Mouse (Mus musculus) hindbrain, embryonic 14.5 days (tissue): ENCODE results near the gene Dnaja2. TPM values are rescaled to one million over a fixed set of nuclear protein-coding genes. Genes with fewer than 3 reads are reported as not detected.

Experiments
- ATAC-seq: fragments of 200-750 bp; cut with Nextera tagmentation; 2 replicates; pipeline ENCODE4 v1.8.0; 2017; ENCODE audit warnings: moderate number of reproducible peaks, mild to moderate bottlenecking, moderate TSS enrichment, moderate library complexity; ENCODE audit not compliant: low FRiP score
- DNase-seq: peaks from one replicate; pipeline ENCODE4 v3.0.0-alpha.2; 2015; ENCODE audit warnings: low spot score
- H3K27ac ChIP-seq: fragments of 300-500 bp; sonication (generic); 2 replicates; pipeline ENCODE4 v1.5.1; 2014; ENCODE audit warnings: mild to moderate bottlenecking, moderate library complexity
- H3K27me3 ChIP-seq: fragments of 300-500 bp; sonication (generic); 2 replicates; pipeline ENCODE4 v1.6.1; 2014; ENCODE audit warnings: mild to moderate bottlenecking, low read length, mixed read lengths; ENCODE audit not compliant: control insufficient read depth, insufficient read depth
- H3K36me3 ChIP-seq: fragments of 300-500 bp; sonication (generic); replicated peaks from 2 replicates; pipeline ENCODE4 v1.6.1; 2014; ENCODE audit not compliant: control insufficient read depth, insufficient read depth
- H3K4me1 ChIP-seq: fragments of 300-500 bp; sonication (generic); replicated peaks from 2 replicates; pipeline ENCODE4 v1.6.1; 2014; ENCODE audit warnings: antibody characterized with exemption, low read length, mixed read lengths; ENCODE audit not compliant: control insufficient read depth, insufficient read depth
- H3K4me2 ChIP-seq: fragments of 300-500 bp; sonication (generic); replicated peaks from 2 replicates; pipeline ENCODE4 v1.6.1; 2014; ENCODE audit warnings: mild to moderate bottlenecking, moderate library complexity
- H3K4me3 ChIP-seq: fragments of 300-500 bp; sonication (generic); replicated peaks from 2 replicates; pipeline ENCODE4 v1.5.1; 2014; ENCODE audit warnings: mild to moderate bottlenecking, low read length
- H3K9ac ChIP-seq: fragments of 300-500 bp; sonication (generic); 2 replicates; pipeline ENCODE4 v1.6.1; 2014
- H3K9me3 ChIP-seq: fragments of 300-500 bp; sonication (generic); 2 replicates; pipeline ENCODE4 v1.6.1; 2016; ENCODE audit warnings: low read length; ENCODE audit not compliant: control insufficient read depth
- WGBS: fragments of 180-500 bp; shearing (Covaris S2); extraction: QIAGEN DNeasy Blood & Tissue Kit; methylation state at CpG from one replicate; pipeline ENCODE4 v1.1.7; 2014; 5-methylcytosine and 5-hydroxymethylcytosine counted together
- polyA plus RNA-seq: library from polyadenylated mRNA; unstranded; fragments of >200 nt; fragmentation: Nextera tagmentation; extraction: Ambion mirVana; gene quantifications from 2 replicates; pipeline ENCODE4 v1.2.1, GENCODE M21; 2014

Dnaja2 gene
- polyA plus RNA-seq, 1 experiment from 2014 or later, result 172 TPM

GRCm38 (mm10) chr8:85498577-85498976 is 56.6 kb downstream of the Dnaja2 start:
- peaks cover 14% of the 10 kb centered on the region for H3K36me3 ChIP-seq
- no peak overlapping the region for H3K4me2 ChIP-seq
- H3K4me1 ChIP-seq, result peaks cover 17% of the 10 kb centered on the region
- H3K4me3 ChIP-seq, result no peak overlapping the region
- H3K27ac ChIP-seq, result peak overlapping the region; percentile 59; the same call in 1 of the 2 replicates
- H3K9ac ChIP-seq, result no peak overlapping the region
- DNase-seq, result no peak
- H3K9me3 ChIP-seq, result no peaks in the 10 kb centered on the region
- no peak for ATAC-seq
- no peaks in the 10 kb centered on the region for H3K27me3 ChIP-seq
- 16% methylated on average over 2 of the region's 2 CpGs for WGBS

DNA sequence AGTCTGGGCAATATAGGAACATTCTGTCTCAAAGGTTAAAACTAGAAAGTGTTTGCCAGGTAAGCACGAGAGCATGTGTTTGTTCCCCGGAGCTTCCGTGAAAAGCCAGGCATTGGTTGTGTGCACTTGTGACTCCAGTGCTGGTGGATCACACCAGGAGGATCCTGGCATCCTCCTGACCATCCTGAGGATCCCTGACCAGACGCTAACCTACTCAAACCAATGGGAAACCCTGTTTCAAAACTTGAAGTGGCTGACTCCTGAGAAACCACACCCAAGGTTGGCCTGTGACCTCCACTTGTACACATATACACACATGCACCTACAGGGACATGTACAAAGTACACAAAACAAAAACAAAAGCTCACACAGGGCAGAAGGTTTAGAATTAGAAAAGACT is 58.4 kb downstream of the Dnaja2 start:
- Histone ChIP-seq H3K9ac (no peak overlapping the region), H3K27me3 (no peaks in the 10 kb centered on the region), H3K4me1 (peaks cover 19% of the 10 kb centered on the region), H3K36me3 (peaks cover 14% of the 10 kb centered on the region), H3K9me3 (no peaks in the 10 kb centered on the region), H3K4me3 (no peak overlapping the region), H3K4me2 (no peak overlapping the region), H3K27ac (no peak overlapping the region)
- no peak for ATAC-seq
- whole genome bisulfite sequencing, result 95% methylated on average over 4 of the region's 4 CpGs
- DNase-seq, result no peak

- Histone ChIP-seq H3K4me1 (peaks cover 19% of the 10 kb centered on the region), H3K4me3 (no peak overlapping the region), H3K9me3 (no peaks in the 10 kb centered on the region), H3K4me2 (no peak overlapping the region), H3K9ac (no peak overlapping the region), H3K27ac (no peak overlapping the region), H3K27me3 (no peaks in the 10 kb centered on the region), H3K36me3 (peaks cover 14% of the 10 kb centered on the region)
- no peak for ATAC-seq
- 94% methylated on average over 5 of the region's 5 CpGs for WGBS
- DNase-seq, result no peak
Observed at GRCm38 (mm10) chr8:85496125-85496524, 59.0 kb downstream of the Dnaja2 start.

DNA sequence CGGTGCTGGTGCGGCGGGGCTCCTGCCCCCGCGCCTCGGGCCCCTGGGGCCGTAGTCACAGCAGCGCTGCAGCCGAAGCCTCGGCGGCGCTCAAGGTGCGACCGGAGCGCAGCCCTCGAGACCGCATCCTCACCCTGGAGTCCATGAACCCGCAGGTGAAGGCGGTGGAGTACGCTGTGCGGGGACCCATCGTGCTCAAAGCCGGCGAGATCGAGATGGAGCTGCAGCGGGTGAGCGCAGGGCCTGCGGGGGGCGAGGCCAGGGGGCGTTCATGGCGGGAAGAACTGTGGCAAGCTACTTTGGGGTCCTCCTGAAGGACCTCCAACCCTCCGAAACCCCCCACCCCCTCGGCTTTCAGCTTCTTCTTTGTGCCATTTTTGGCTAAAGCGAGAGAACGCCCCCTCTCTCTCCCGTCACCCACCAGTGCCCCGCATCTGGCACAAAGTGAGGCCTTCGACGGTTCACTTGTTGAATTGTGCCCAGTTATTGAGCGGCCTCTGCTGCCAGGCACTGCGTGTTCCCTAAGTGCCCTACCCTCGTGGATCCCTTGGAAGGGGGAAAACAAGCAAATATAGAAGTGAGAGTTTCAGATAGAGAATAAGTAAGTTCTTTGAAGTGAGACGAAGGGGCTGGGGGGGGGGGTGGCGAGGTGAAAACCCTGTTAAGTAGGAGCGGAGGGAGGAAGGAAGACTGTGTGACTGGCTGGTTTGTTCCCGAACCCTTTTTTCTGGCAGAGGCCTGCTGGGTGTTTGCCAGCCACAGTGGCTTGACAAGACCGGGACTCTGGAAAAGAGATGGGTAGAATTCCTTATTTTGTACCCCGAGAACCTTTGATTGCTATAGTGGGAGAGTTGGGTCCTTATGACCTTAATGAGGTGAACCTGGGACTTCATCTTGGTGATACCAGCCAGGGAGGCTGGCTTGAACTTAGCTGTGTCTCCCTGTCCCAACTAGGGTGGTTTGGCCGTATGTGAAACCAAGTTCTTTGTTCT is 61.9 kb downstream of the Dnaja2 start:
- peaks cover 8% of the 10 kb centered on the region for H3K36me3 ChIP-seq
- peak overlapping the region; percentile 95 for H3K4me3 ChIP-seq
- H3K27me3 ChIP-seq, result no peaks in the 10 kb centered on the region
- 7% methylated on average over 49 of the region's 49 CpGs for WGBS
- H3K27ac ChIP-seq, result peak overlapping the region; percentile 73
- H3K9me3 ChIP-seq, result no peaks in the 10 kb centered on the region
- ATAC-seq (peak; percentile 41; the same call in 1 of the 2 replicates), DNase-seq (peak; percentile 42)
- peaks cover 15% of the 10 kb centered on the region for H3K4me1 ChIP-seq
- peak overlapping the region; percentile 90 for H3K9ac ChIP-seq
- H3K4me2 ChIP-seq, result peak overlapping the region; percentile 92

DNA sequence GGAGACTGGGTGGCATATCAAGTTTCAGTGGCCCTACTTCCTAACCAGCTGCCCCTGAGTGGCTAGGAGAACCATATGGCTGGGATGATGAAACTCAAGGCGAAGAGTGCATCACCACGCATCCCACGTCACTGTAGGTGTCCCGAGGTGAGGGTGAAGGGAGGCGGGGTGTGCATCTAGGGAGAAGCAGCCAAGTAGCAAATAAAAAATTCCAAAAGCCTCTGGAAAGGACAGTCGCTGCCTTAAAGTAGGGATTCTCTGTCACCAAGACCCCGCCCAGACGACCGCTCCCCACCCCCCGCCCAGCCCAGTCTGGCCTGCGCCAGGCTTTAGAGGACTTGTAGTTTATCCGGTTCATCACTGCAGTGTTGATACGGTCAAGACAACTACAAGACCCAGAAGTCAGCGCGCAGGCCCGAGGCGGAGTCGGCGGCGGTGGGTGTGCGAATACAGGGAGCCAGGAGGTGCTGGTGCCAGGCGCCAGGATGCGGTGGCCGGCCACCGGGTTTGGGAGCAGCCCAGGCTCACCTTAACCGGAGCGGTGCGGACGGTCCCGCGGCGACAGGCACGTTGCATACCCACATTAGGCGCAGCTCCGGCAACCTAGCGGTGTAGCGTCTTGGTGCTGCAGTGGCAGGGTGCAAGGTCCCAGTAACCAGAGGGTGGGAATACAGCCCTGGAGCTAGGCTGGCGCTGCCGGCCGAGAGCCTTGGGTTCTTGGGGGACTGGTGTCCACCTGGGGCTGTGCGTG is 62.8 kb downstream of the Dnaja2 start, which contains the start of gene Gpt2:
Gene Gpt2 (plus strand): TSS at position 452 of the 751 bp plus-strand sequence.
- DNase-seq (peak; percentile 90), ATAC-seq (peak; percentile 99)
- Histone ChIP-seq H3K4me1 (peaks cover 15% of the 10 kb centered on the region), H3K36me3 (peaks cover 8% of the 10 kb centered on the region), H3K9me3 (no peaks in the 10 kb centered on the region), H3K4me2 (peak within 1 kb of the TSS; percentile 92), H3K9ac (peak within 1 kb of the TSS; percentile 90), H3K27ac (peak within 1 kb of the TSS; percentile 73), H3K27me3 (no peaks in the 10 kb centered on the region), H3K4me3 (peak within 1 kb of the TSS; percentile 95)
- under 1% methylated on average over 41 of the region's 41 CpGs for WGBS

GRCm38 (mm10) chr8:85489546-85489945 is 65.6 kb downstream of the Dnaja2 start:
- Histone ChIP-seq H3K27ac (no peak overlapping the region), H3K4me1 (peaks cover 12% of the 10 kb centered on the region), H3K4me2 (no peak overlapping the region), H3K9me3 (no peaks in the 10 kb centered on the region), H3K36me3 (no peaks in the 10 kb centered on the region), H3K4me3 (no peak overlapping the region), H3K27me3 (no peaks in the 10 kb centered on the region), H3K9ac (no peak overlapping the region)
- ATAC-seq (no peak), DNase-seq (no peak)
- WGBS, result 96% methylated on average over 8 of the region's 8 CpGs

GRCm38 (mm10) chr8:85488631-85489030 is 66.5 kb downstream of the Dnaja2 start:
- ATAC-seq (no peak), DNase-seq (no peak)
- H3K9ac ChIP-seq, result no peak overlapping the region
- H3K27ac ChIP-seq, result no peak overlapping the region
- H3K9me3 ChIP-seq, result no peaks in the 10 kb centered on the region
- no peak overlapping the region for H3K4me2 ChIP-seq
- H3K36me3 ChIP-seq, result no peaks in the 10 kb centered on the region
- peaks cover 8% of the 10 kb centered on the region for H3K4me1 ChIP-seq
- H3K27me3 ChIP-seq, result no peaks in the 10 kb centered on the region
- no peak overlapping the region for H3K4me3 ChIP-seq

GRCm38 (mm10) chr8:85487906-85488620 is 67.1 kb downstream of the Dnaja2 start:
- DNase-seq (no peak), ATAC-seq (no peak)
- Histone ChIP-seq H3K4me2 (no peak overlapping the region), H3K27me3 (no peaks in the 10 kb centered on the region), H3K36me3 (no peaks in the 10 kb centered on the region), H3K9ac (no peak overlapping the region), H3K9me3 (no peaks in the 10 kb centered on the region), H3K4me1 (0 out of 2 replicates have a peak, but pooled peaks cover 3% of the 10 kb centered on the region), H3K27ac (no peak overlapping the region), H3K4me3 (no peak overlapping the region)
- WGBS, result 72% methylated on average over 20 of the region's 20 CpGs
